Mouse (Mus musculus) hindbrain, embryonic 13.5 days (tissue): Measurements from ENCODE around the gene Sntg2. TPM values are rescaled to one million over a fixed set of nuclear protein-coding genes. Genes with fewer than 3 reads are reported as not detected.

Source experiments
- ATAC-seq: fragments of 200-750 bp; cut with Nextera tagmentation; 2 replicates; pipeline ENCODE4 v1.8.0; 2017; ENCODE audit warnings: moderate TSS enrichment; ENCODE audit not compliant: low FRiP score
- H3K27ac ChIP-seq: fragments of 300-500 bp; sonication (generic); 2 replicates; pipeline ENCODE4 v1.5.1; 2015; ENCODE audit warnings: inconsistent platforms, mild to moderate bottlenecking, moderate library complexity
- H3K27me3 ChIP-seq: fragments of 300-500 bp; sonication (generic); 2 replicates; pipeline ENCODE4 v1.6.1; 2015; ENCODE audit warnings: mild to moderate bottlenecking, inconsistent platforms
- H3K36me3 ChIP-seq: fragments of 300-500 bp; sonication (generic); 2 replicates; pipeline ENCODE4 v1.6.1; 2015; ENCODE audit warnings: mild to moderate bottlenecking, inconsistent platforms
- H3K4me1 ChIP-seq: fragments of 300-500 bp; sonication (generic); replicated peaks from 2 replicates; pipeline ENCODE4 v1.6.1; 2015; ENCODE audit warnings: inconsistent platforms
- H3K4me2 ChIP-seq: fragments of 300-500 bp; sonication (generic); 2 replicates; pipeline ENCODE4 v1.6.1; 2015; ENCODE audit warnings: inconsistent platforms, mild to moderate bottlenecking, moderate library complexity
- H3K4me3 ChIP-seq: fragments of 300-500 bp; sonication (generic); 2 replicates; pipeline ENCODE4 v1.5.1; 2015; ENCODE audit warnings: mild to moderate bottlenecking, inconsistent platforms
- H3K9ac ChIP-seq: fragments of 300-500 bp; sonication (generic); 2 replicates; pipeline ENCODE4 v1.6.1; 2015; ENCODE audit warnings: mild to moderate bottlenecking, inconsistent platforms
- H3K9me3 ChIP-seq: fragments of 300-500 bp; sonication (generic); 2 replicates; pipeline ENCODE4 v1.6.1; 2016; ENCODE audit warnings: inconsistent platforms
- WGBS: fragments of 180-500 bp; shearing (Covaris S2); methylation state at CpG from one replicate; pipeline ENCODE4 v1.1.7; 2015; 5-methylcytosine and 5-hydroxymethylcytosine counted together
- polyA plus RNA-seq: library from polyadenylated mRNA; unstranded; fragments of >200 nt; fragmentation: Nextera tagmentation; extraction: Ambion mirVana; gene quantifications from 2 replicates; pipeline ENCODE4 v1.2.1, GENCODE M21; 2015

Sntg2 gene
- polyA plus RNA-seq, 1 experiment from 2014 or later = 1.4 TPM

- Histone ChIP-seq H3K4me2 (no peak overlapping the region), H3K4me1 (no peaks in the 10 kb centered on the region), H3K9me3 (no peaks in the 10 kb centered on the region), H3K9ac (no peak overlapping the region), H3K27ac (no peak overlapping the region), H3K36me3 (no peaks in the 10 kb centered on the region), H3K27me3 (no peaks in the 10 kb centered on the region), H3K4me3 (no peak overlapping the region)
- ATAC-seq = no peak
- WGBS = 82% methylated on average over 5 of the region's 5 CpGs
These were observed 146.9 kb downstream of the Sntg2 start for GRCm38 (mm10) chr12:30226247-30226646.

GRCm38 (mm10) chr12:30216762-30217441 lies 156.3 kb downstream of the Sntg2 start:
- ATAC-seq = no peak
- WGBS = 92% methylated on average over 6 of the region's 6 CpGs
- Histone ChIP-seq H3K9me3 (no peaks in the 10 kb centered on the region), H3K36me3 (no peaks in the 10 kb centered on the region), H3K27me3 (no peaks in the 10 kb centered on the region), H3K4me2 (no peak overlapping the region), H3K4me1 (no peaks in the 10 kb centered on the region), H3K27ac (no peak overlapping the region), H3K9ac (no peak overlapping the region), H3K4me3 (no peak overlapping the region)

- WGBS = 90% methylated on average over 2 of the region's 2 CpGs
- Histone ChIP-seq H3K9ac (no peak overlapping the region), H3K9me3 (no peaks in the 10 kb centered on the region), H3K27ac (no peak overlapping the region), H3K27me3 (no peaks in the 10 kb centered on the region), H3K4me3 (no peak overlapping the region), H3K4me1 (no peaks in the 10 kb centered on the region), H3K4me2 (no peak overlapping the region), H3K36me3 (no peaks in the 10 kb centered on the region)
- no peak for ATAC-seq
These were observed 158.4 kb downstream of the Sntg2 start for GRCm38 (mm10) chr12:30214761-30215160.

- ATAC-seq = no peak
- Histone ChIP-seq H3K9ac (no peak overlapping the region), H3K27me3 (no peaks in the 10 kb centered on the region), H3K36me3 (no peaks in the 10 kb centered on the region), H3K4me2 (no peak overlapping the region), H3K4me1 (no peaks in the 10 kb centered on the region), H3K27ac (no peak overlapping the region), H3K9me3 (no peaks in the 10 kb centered on the region), H3K4me3 (no peak overlapping the region)
- WGBS = 93% methylated on average over 2 of the region's 2 CpGs
These were observed 162.8 kb downstream of the Sntg2 start for GRCm38 (mm10) chr12:30210388-30210787.

GRCm38 (mm10) chr12:30208527-30208926 lies 164.6 kb downstream of the Sntg2 start:
- no peak for ATAC-seq
- no peaks in the 10 kb centered on the region for H3K36me3 ChIP-seq
- H3K27me3 ChIP-seq = no peaks in the 10 kb centered on the region
- H3K4me2 ChIP-seq = no peak overlapping the region
- H3K9me3 ChIP-seq = no peaks in the 10 kb centered on the region
- H3K9ac ChIP-seq = no peak overlapping the region
- WGBS = 54% methylated on average over 2 of the region's 2 CpGs
- no peak overlapping the region for H3K27ac ChIP-seq
- H3K4me3 ChIP-seq = no peak overlapping the region
- no peaks in the 10 kb centered on the region for H3K4me1 ChIP-seq

- no peak overlapping the region for H3K4me3 ChIP-seq
- H3K9me3 ChIP-seq = no peaks in the 10 kb centered on the region
- H3K4me1 ChIP-seq = no peaks in the 10 kb centered on the region
- H3K9ac ChIP-seq = no peak overlapping the region
- 85% methylated on average over 5 of the region's 5 CpGs for WGBS
- H3K36me3 ChIP-seq = no peaks in the 10 kb centered on the region
- no peak overlapping the region for H3K4me2 ChIP-seq
- H3K27ac ChIP-seq = no peak overlapping the region
- no peaks in the 10 kb centered on the region for H3K27me3 ChIP-seq
- no peak for ATAC-seq
These were observed 165.1 kb downstream of the Sntg2 start for GRCm38 (mm10) chr12:30208087-30208486.

GRCm38 (mm10) chr12:30204457-30204856 lies 168.7 kb downstream of the Sntg2 start:
- H3K9ac ChIP-seq = no peak overlapping the region
- 78% methylated on average over 4 of the region's 4 CpGs for WGBS

GRCm38 (mm10) chr12:30202763-30203162 lies 170.4 kb downstream of the Sntg2 start:
- H3K36me3 ChIP-seq = no peaks in the 10 kb centered on the region
- H3K4me2 ChIP-seq = no peak overlapping the region
- no peaks in the 10 kb centered on the region for H3K27me3 ChIP-seq
- H3K4me3 ChIP-seq = no peak overlapping the region
- WGBS = 96% methylated on average over 1 of the region's 1 CpGs
- no peaks in the 10 kb centered on the region for H3K4me1 ChIP-seq
- H3K27ac ChIP-seq = no peak overlapping the region
- H3K9me3 ChIP-seq = no peaks in the 10 kb centered on the region
- no peak for ATAC-seq
- H3K9ac ChIP-seq = no peak overlapping the region

More at GRCm38 (mm10) chr12:30204457-30204856, 168.7 kb downstream of the Sntg2 start:
- no peak overlapping the region for H3K4me2 ChIP-seq
- ATAC-seq = no peak
- no peak overlapping the region for H3K27ac ChIP-seq
- no peaks in the 10 kb centered on the region for H3K9me3 ChIP-seq
- no peaks in the 10 kb centered on the region for H3K36me3 ChIP-seq
- no peaks in the 10 kb centered on the region for H3K4me1 ChIP-seq
- no peaks in the 10 kb centered on the region for H3K27me3 ChIP-seq
- no peak overlapping the region for H3K4me3 ChIP-seq

- Histone ChIP-seq H3K36me3 (no peaks in the 10 kb centered on the region), H3K27ac (no peak overlapping the region), H3K9ac (no peak overlapping the region), H3K27me3 (no peaks in the 10 kb centered on the region), H3K4me3 (no peak overlapping the region), H3K9me3 (no peaks in the 10 kb centered on the region), H3K4me1 (no peaks in the 10 kb centered on the region), H3K4me2 (no peak overlapping the region)
- WGBS = 95% methylated on average over 5 of the region's 5 CpGs
- ATAC-seq = no peak
These were observed 172.1 kb downstream of the Sntg2 start for GRCm38 (mm10) chr12:30201031-30201430.

- H3K9me3 ChIP-seq = no peaks in the 10 kb centered on the region
- 86% methylated on average over 7 of the region's 7 CpGs for WGBS
- H3K9ac ChIP-seq = no peak overlapping the region
- no peaks in the 10 kb centered on the region for H3K36me3 ChIP-seq
- no peak overlapping the region for H3K27ac ChIP-seq
- H3K4me3 ChIP-seq = no peak overlapping the region
- ATAC-seq = no peak
- H3K4me2 ChIP-seq = no peak overlapping the region
- H3K4me1 ChIP-seq = no peaks in the 10 kb centered on the region
- no peaks in the 10 kb centered on the region for H3K27me3 ChIP-seq
These were observed 172.6 kb downstream of the Sntg2 start for GRCm38 (mm10) chr12:30200621-30201020.

- no peaks in the 10 kb centered on the region for H3K36me3 ChIP-seq
- H3K4me2 ChIP-seq = no peak overlapping the region
- no peaks in the 10 kb centered on the region for H3K4me1 ChIP-seq
- no peaks in the 10 kb centered on the region for H3K27me3 ChIP-seq
- no peak overlapping the region for H3K9ac ChIP-seq
- peak; percentile 46; the same call in 1 of the 2 replicates for ATAC-seq
- no peak overlapping the region for H3K27ac ChIP-seq
- 45% methylated on average over 2 of the region's 2 CpGs for WGBS
- no peaks in the 10 kb centered on the region for H3K9me3 ChIP-seq
- H3K4me3 ChIP-seq = no peak overlapping the region
These were observed 173.4 kb downstream of the Sntg2 start for GRCm38 (mm10) chr12:30199735-30200134.

GRCm38 (mm10) chr12:30198250-30198649 lies 174.9 kb downstream of the Sntg2 start:
- H3K9me3 ChIP-seq = no peaks in the 10 kb centered on the region
- H3K4me2 ChIP-seq = no peak overlapping the region
- no peaks in the 10 kb centered on the region for H3K27me3 ChIP-seq
- no peak overlapping the region for H3K4me3 ChIP-seq
- H3K27ac ChIP-seq = no peak overlapping the region
- 70% methylated on average over 1 of the region's 1 CpGs for WGBS
- no peak for ATAC-seq
- H3K9ac ChIP-seq = no peak overlapping the region
- no peaks in the 10 kb centered on the region for H3K36me3 ChIP-seq
- no peaks in the 10 kb centered on the region for H3K4me1 ChIP-seq

GRCm38 (mm10) chr12:30181721-30182120 lies 191.5 kb downstream of the Sntg2 start:
- no peaks in the 10 kb centered on the region for H3K36me3 ChIP-seq
- WGBS = 86% methylated on average over 3 of the region's 3 CpGs
- no peak overlapping the region for H3K27ac ChIP-seq
- no peaks in the 10 kb centered on the region for H3K9me3 ChIP-seq
- no peaks in the 10 kb centered on the region for H3K27me3 ChIP-seq
- no peak for ATAC-seq
- H3K4me1 ChIP-seq = no peaks in the 10 kb centered on the region
- no peak overlapping the region for H3K4me2 ChIP-seq
- no peak overlapping the region for H3K4me3 ChIP-seq
- H3K9ac ChIP-seq = no peak overlapping the region
